Mouse (Mus musculus) natural killer cell, adult 2 months (primary cell): ENCODE results near the gene Mup7.
"Not testable (repeated sequence)": the region's sequence is repeated elsewhere in the genome, so short reads cannot be mapped to it uniquely, and the experiment has no call there.

ENCODE experiments used
- DNase-seq, 2 experiments: peaks; one replicate each; pipeline ENCODE4 v3.0.0; 2022; ENCODE audit warnings: low spot score in 2 of 2

The Mup7 gene

DNA sequence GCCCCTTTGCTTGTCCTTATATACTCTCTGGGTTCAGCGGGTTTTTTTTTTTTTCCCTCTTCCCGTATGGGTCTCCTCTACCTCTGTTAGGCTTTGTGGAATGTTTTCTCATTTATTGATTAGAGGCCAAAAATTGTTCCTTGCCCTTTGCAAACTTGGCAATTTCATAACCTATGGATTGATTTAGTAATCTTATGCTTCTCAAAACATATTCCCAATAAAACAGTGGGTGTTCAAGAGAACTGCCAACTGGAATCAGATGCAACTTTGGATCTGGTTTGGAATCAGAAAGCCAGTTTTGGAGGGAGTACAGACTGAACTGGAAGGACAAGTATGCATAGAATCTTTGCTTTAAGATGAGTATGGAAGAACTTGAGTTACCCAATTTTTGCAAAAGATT is at the start of gene Mup7:
Mup7 (minus strand) TSS at position 101 of the 400 bp plus-strand sequence.
- DNase-seq, result not testable (repeated sequence)

DNA sequence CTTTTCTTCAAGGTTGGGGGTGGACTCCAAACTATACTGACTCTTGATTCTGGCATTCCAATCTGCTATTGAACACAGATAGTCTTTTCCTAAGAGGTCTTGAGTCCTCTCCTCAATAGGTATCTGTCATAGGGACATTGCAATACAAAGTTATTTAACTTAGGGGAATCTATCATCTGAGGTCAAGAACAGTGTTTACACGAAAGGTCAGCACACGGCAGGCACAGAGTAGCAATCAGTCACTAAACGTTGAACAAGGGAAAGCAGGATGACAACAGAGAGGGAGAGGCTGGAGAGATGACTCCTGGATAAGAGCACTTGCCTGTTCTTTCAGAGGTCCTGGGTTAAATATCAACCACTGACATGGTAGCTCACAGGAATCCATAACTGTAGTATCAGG is 9.6 kb upstream of the Mup7 start:
- DNase-seq, result not testable (repeated sequence)

DNA sequence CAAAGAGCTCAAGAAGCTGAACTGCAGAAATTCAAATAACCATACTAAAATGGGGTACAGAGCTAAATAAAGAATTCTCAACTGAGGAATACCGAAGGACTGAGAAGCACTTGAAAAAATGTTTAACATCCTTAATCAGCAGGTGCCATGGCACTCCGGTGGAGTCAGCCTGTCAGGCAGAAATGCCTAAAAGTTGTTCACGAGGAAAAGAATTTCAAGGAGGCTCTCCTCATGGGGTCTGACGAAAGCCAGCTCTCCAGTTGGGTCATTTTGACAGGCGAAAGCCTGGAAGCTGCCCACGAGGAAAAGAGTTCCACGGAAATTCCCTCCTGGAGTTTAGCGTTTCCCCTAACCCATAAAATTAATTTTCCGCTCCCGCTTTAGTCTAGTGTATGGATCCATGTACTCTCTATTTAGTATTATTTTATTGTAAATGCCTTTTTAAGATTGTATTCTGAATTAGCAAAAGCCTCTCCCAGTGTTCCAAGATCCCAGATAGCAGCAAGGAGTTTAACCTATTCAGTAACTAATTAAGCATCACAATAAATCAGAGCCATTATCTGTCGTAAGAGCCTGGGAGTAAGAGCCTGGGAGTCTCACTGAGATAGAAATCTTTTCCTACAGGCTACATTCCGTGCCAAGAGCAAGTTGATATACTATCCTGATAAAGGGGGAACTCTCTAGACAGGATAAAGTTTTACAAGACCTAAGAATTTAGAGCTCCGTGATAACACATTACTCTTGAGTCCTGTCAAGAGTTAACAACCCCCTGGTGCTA is 40.8 kb downstream of the Mup7 start:
- not testable (repeated sequence) for DNase-seq

DNA sequence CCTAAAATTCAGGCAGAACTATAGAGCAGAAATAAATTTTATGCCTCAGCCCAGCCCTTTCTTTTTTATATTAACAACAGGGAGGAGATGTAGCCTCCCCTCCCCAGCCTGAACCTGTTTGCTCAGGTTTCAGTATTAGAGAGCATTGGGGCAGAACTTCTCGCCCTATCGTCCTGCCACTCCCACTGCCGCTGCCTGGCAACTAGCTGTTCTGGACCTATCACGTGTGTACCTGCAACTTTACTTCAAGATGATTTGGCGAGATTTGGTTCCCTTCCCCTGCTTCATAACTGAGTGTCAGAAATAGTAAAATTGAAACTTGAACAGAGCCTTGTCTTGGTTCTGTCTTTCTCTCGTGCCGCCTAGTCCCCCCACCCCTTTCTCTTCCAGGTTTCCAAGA is 50.1 kb downstream of the Mup7 start:
- not testable (repeated sequence) for DNase-seq
